Mouse (Mus musculus) C2C12 (cell line): ENCODE data around the gene Rad52.

ENCODE experiments used
- CTCF ChIP-seq: IDR thresholded peaks from one replicate; pipeline ENCODE4 v1.5.1; 2011; ENCODE audit not compliant: control insufficient read depth, insufficient read depth, insufficient read length
- FOSL1 ChIP-seq: IDR thresholded peaks from one replicate; pipeline ENCODE4 v1.8.0; 2011; ENCODE audit warnings: mild to moderate bottlenecking, low read length; ENCODE audit not compliant: poor library complexity, insufficient read depth, severe bottlenecking
- MAX ChIP-seq: IDR thresholded peaks from one replicate; pipeline ENCODE4 v1.6.1; 2011; ENCODE audit warnings: mild to moderate bottlenecking, control low read depth

GRCm38 (mm10) chr6:119912046-119912445 lies 9.5 kb downstream of the Rad52 start:
- TF ChIP-seq CTCF = no peak
- no peak for TF ChIP-seq FOSL1
- no peak for TF ChIP-seq MAX
